Mouse (Mus musculus) limb, embryonic 11.5 days (tissue): Measurements from ENCODE around the gene 1700013G24Rik. TPM values are rescaled to one million over a fixed set of nuclear protein-coding genes. Genes with fewer than 3 reads are reported as not detected.
"Not testable (repeated sequence)": the region's sequence is repeated elsewhere in the genome, so short reads cannot be mapped to it uniquely, and the experiment has no call there.

ENCODE experiments used
- ATAC-seq: fragments of 200-750 bp; cut with Nextera tagmentation; 2 replicates; pipeline ENCODE4 v1.8.0; 2017; ENCODE audit warnings: low read depth; ENCODE audit not compliant: insufficient number of reproducible peaks, low FRiP score, low TSS enrichment
- DNase-seq: peaks from one replicate; pipeline ENCODE4 v3.0.0-alpha.2; 2015; ENCODE audit warnings: low spot score
- H3K27ac ChIP-seq: fragments of 300-500 bp; sonication (generic); replicated peaks from 2 replicates; pipeline ENCODE4 v1.5.1; 2014; ENCODE audit warnings: low read depth, mild to moderate bottlenecking, low read length
- H3K27me3 ChIP-seq: fragments of 300-500 bp; sonication (generic); 2 replicates; pipeline ENCODE4 v1.6.1; 2014; ENCODE audit warnings: mild to moderate bottlenecking, low read length, mixed read lengths; ENCODE audit not compliant: control insufficient read depth, insufficient read depth
- H3K36me3 ChIP-seq: fragments of 300-500 bp; sonication (generic); 2 replicates; pipeline ENCODE4 v1.6.1; 2014; ENCODE audit warnings: mild to moderate bottlenecking, low read length, moderate library complexity, mixed read lengths; ENCODE audit not compliant: control insufficient read depth, insufficient read depth
- H3K4me1 ChIP-seq: fragments of 300-500 bp; sonication (generic); 2 replicates; pipeline ENCODE4 v1.6.1; 2014; ENCODE audit warnings: low read length, mixed read lengths; ENCODE audit not compliant: control insufficient read depth, insufficient read depth
- H3K4me2 ChIP-seq: fragments of 300-500 bp; sonication (generic); 2 replicates; pipeline ENCODE4 v1.6.1; 2014; ENCODE audit warnings: low read depth, mild to moderate bottlenecking, moderate library complexity; ENCODE audit not compliant: severe bottlenecking
- H3K4me3 ChIP-seq: fragments of 300-500 bp; sonication (generic); 2 replicates; pipeline ENCODE4 v1.5.1; 2014; ENCODE audit warnings: low read depth, low read length
- H3K9ac ChIP-seq: fragments of 300-500 bp; sonication (generic); 2 replicates; pipeline ENCODE4 v1.6.1; 2014; ENCODE audit warnings: mild to moderate bottlenecking, low read length
- H3K9me3 ChIP-seq: fragments of 300-500 bp; sonication (generic); 2 replicates; pipeline ENCODE4 v1.6.1; 2016; ENCODE audit warnings: low read length; ENCODE audit not compliant: control insufficient read depth
- WGBS: fragments of 180-500 bp; shearing (Covaris S2); extraction: QIAGEN DNeasy Blood & Tissue Kit; methylation state at CpG from one replicate; pipeline ENCODE4 v1.1.7; 2014; 5-methylcytosine and 5-hydroxymethylcytosine counted together
- polyA plus RNA-seq: library from polyadenylated mRNA; unstranded; fragments of >200 nt; fragmentation: Nextera tagmentation; extraction: Ambion mirVana; gene quantifications from 2 replicates; pipeline ENCODE4 v1.2.1, GENCODE M21; 2014

The 1700013G24Rik gene
- polyA plus RNA-seq = not detected in 2 replicates

- 80% methylated on average over 8 of the region's 8 CpGs for WGBS
- Histone ChIP-seq H3K4me1 (no peaks in the 10 kb centered on the region), H3K4me3 (no peak within 1 kb of the TSS), H3K9ac (no peak within 1 kb of the TSS), H3K4me2 (no peak within 1 kb of the TSS), H3K9me3 (no peaks in the 10 kb centered on the region; the same call in 1 of the 2 replicates), H3K27ac (no peak within 1 kb of the TSS), H3K27me3 (no peaks in the 10 kb centered on the region), H3K36me3 (no peaks in the 10 kb centered on the region)
- no peak for DNase-seq
- ATAC-seq = no peak
Observed at GRCm38 (mm10) chr4:137453234-137453767, at the start of gene 1700013G24Rik. Gene 1700013G24Rik (plus strand): TSS chr4:137453284.

DNA sequence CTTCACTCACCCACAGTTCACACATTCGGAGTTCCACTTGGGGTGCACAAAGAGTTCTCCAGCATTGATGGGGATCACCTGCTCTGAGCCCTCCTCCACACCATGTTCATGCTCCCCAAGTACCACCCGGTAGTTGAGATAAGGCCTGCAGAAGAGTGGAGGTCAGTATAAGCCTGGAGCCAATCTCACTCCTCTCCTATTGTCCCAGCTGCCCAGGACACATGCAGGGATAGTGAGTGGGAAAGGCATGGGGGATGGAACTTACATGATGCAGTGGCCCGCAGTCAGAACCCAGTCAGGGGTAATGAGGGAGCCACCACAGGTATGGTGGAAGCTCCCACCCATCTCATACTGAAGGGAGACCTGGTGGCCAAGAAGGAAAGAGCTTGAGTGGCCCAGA lies 47.5 kb upstream of the 1700013G24Rik start:
- Histone ChIP-seq H3K36me3 (no peaks in the 10 kb centered on the region), H3K27ac (no peak overlapping the region), H3K4me3 (no peak overlapping the region), H3K9me3 (no peaks in the 10 kb centered on the region), H3K9ac (no peak overlapping the region), H3K4me1 (no peaks in the 10 kb centered on the region), H3K4me2 (no peak overlapping the region), H3K27me3 (no peaks in the 10 kb centered on the region)
- ATAC-seq (no peak), DNase-seq (no peak)
- 96% methylated on average over 3 of the region's 3 CpGs for WGBS

GRCm38 (mm10) chr4:137409691-137410090 lies 43.4 kb upstream of the 1700013G24Rik start, which contains the start of gene Cela3a:
Gene Cela3a (minus strand): TSS chr4:137409791.
- H3K27me3 ChIP-seq = no peaks in the 10 kb centered on the region
- H3K4me1 ChIP-seq = no peaks in the 10 kb centered on the region
- ATAC-seq (no peak), DNase-seq (no peak)
- H3K9me3 ChIP-seq = no peaks in the 10 kb centered on the region
- no peak within 1 kb of the TSS for H3K27ac ChIP-seq
- no peak within 1 kb of the TSS for H3K9ac ChIP-seq
- no peak within 1 kb of the TSS for H3K4me2 ChIP-seq
- WGBS = 90% methylated on average over 5 of the region's 5 CpGs
- H3K4me3 ChIP-seq = no peak within 1 kb of the TSS
- H3K36me3 ChIP-seq = no peaks in the 10 kb centered on the region

DNA sequence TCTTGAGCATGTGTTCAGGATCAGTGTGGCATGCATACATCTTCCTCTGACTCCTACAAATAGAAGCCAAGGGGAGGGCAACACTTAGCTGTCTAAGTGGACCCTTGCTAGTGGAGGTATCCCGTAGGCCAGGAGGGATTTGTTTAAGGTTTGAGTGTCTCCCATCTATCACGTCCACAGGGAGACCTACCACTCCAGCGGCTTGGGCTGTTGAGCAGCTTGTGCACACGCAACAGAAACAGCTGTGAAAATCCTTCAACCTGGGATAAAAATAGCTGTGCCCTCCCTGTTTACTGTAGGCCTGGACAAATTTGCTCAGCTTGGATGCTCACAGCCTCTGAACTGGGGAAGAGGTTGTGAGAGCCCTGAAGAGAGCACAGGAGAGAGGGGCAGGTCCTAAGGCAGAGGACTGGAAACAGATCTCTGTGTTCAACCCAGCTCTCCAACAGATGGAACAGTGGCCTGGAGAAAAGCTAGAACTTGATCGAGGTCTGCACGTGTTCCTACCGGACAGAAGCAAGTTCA lies 40.8 kb upstream of the 1700013G24Rik start:
- 84% methylated on average over 7 of the region's 7 CpGs for WGBS
- ATAC-seq, H3K36me3 ChIP-seq: not testable (repeated sequence)

DNA sequence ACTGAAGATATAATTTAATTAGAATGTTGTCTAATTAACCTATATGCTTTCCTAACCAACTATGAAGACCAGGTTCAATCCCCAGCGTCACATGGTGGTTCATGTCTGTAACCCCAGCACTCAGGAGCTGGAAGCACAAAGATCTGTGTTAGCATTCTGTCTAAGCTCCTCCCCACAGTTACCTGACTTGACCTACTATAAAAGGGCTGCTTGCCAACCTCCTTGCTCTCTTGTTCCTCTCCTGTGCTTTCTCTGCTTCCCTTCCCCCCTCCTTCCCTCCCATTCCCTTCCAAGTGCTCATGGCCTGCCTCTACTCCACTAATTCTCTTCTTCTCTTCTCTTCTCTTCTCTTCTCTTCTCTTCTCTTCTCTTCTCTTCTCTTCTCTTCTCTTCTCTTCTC lies 38.1 kb upstream of the 1700013G24Rik start:
- DNase-seq = no peak
- no peak for ATAC-seq
- H3K4me1 ChIP-seq = no peaks in the 10 kb centered on the region
- no peak overlapping the region for H3K4me2 ChIP-seq
- no peak overlapping the region for H3K4me3 ChIP-seq
- no peaks in the 10 kb centered on the region for H3K27me3 ChIP-seq
- no peak overlapping the region for H3K27ac ChIP-seq
- H3K36me3 ChIP-seq = no peaks in the 10 kb centered on the region
- H3K9ac ChIP-seq = no peak overlapping the region
- no peaks in the 10 kb centered on the region for H3K9me3 ChIP-seq
- 73% methylated on average over 1 of the region's 1 CpGs for WGBS

More for the DNA sequence above, 40.8 kb upstream of the 1700013G24Rik start:
- not testable (repeated sequence) for H3K4me3 ChIP-seq, H3K27me3 ChIP-seq, DNase-seq, H3K27ac ChIP-seq, H3K4me2 ChIP-seq, H3K9me3 ChIP-seq, H3K4me1 ChIP-seq, H3K9ac ChIP-seq

- H3K36me3 ChIP-seq = no peaks in the 10 kb centered on the region
- no peak overlapping the region for H3K4me2 ChIP-seq
- WGBS = 77% methylated on average over 11 of the region's 11 CpGs
- no peaks in the 10 kb centered on the region for H3K4me1 ChIP-seq
- no peak for DNase-seq
- H3K27me3 ChIP-seq = no peaks in the 10 kb centered on the region
- H3K9ac ChIP-seq = no peak overlapping the region
- H3K9me3 ChIP-seq = no peaks in the 10 kb centered on the region
- no peak overlapping the region for H3K27ac ChIP-seq
- H3K4me3 ChIP-seq = no peak overlapping the region
- ATAC-seq = no peak
Observed at GRCm38 (mm10) chr4:137417712-137418564, 35.1 kb upstream of the 1700013G24Rik start.

DNA sequence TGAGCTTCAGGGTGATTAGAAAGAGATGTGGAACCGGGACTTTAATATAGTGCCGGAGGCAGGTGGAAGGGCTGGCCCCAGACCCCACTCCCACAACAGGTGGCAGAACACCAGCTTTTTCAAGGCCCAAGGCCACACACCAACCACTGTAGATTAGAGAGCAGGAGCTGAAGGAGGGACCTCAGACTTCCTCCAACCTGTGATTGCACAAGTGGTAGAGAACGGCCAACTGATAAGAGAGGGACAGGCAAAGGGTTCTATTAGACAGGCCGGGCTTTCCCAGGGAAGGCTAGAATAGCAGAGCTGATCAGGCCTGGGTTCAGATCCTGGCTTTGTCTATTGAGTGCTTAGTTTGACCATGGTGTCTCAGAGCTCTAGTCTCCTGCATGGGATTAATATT lies 22.6 kb upstream of the 1700013G24Rik start, which contains the start of gene Cela3b:
Gene Cela3b (minus strand): TSS at position 39 of the 400 bp plus-strand sequence.
- Histone ChIP-seq H3K4me1 (no peaks in the 10 kb centered on the region), H3K27ac (no peak within 1 kb of the TSS), H3K9ac (no peak within 1 kb of the TSS), H3K9me3 (no peaks in the 10 kb centered on the region), H3K4me3 (no peak within 1 kb of the TSS), H3K4me2 (no peak within 1 kb of the TSS), H3K27me3 (no peaks in the 10 kb centered on the region), H3K36me3 (no peaks in the 10 kb centered on the region)
- ATAC-seq (no peak), DNase-seq (no peak)
- 92% methylated on average over 4 of the region's 4 CpGs for WGBS

- not testable (repeated sequence) for H3K9ac ChIP-seq, DNase-seq, H3K36me3 ChIP-seq, H3K4me1 ChIP-seq, H3K4me3 ChIP-seq, H3K4me2 ChIP-seq, H3K9me3 ChIP-seq, H3K27me3 ChIP-seq, ATAC-seq, H3K27ac ChIP-seq
- 79% methylated on average over 10 of the region's 10 CpGs for WGBS
Observed at GRCm38 (mm10) chr4:137432700-137433550, 20.2 kb upstream of the 1700013G24Rik start.
